Mouse (Mus musculus) intestine, postnatal 0 days (tissue): Measurements from ENCODE around the gene Parm1. TPM values are rescaled to one million over a fixed set of nuclear protein-coding genes. Genes with fewer than 3 reads are reported as not detected.

Source experiments
- ATAC-seq: fragments of 200-750 bp; cut with Nextera tagmentation; 2 replicates; pipeline ENCODE4 v1.8.0; 2017; ENCODE audit warnings: mild to moderate bottlenecking, moderate TSS enrichment, moderate library complexity
- H3K27ac ChIP-seq: fragments of 300-500 bp; sonication (generic); 2 replicates; pipeline ENCODE4 v1.5.1; 2014; ENCODE audit warnings: mild to moderate bottlenecking, low read depth, low read length, moderate library complexity
- H3K27me3 ChIP-seq: fragments of 300-500 bp; sonication (generic); replicated peaks from 2 replicates; pipeline ENCODE4 v1.6.1; 2014; ENCODE audit warnings: low read length, mixed read lengths; ENCODE audit not compliant: control insufficient read depth, insufficient read depth
- H3K36me3 ChIP-seq: fragments of 300-500 bp; sonication (generic); 2 replicates; pipeline ENCODE4 v1.6.1; 2014; ENCODE audit warnings: mild to moderate bottlenecking, moderate library complexity; ENCODE audit not compliant: control insufficient read depth, insufficient read depth
- H3K4me1 ChIP-seq: fragments of 300-500 bp; sonication (generic); replicated peaks from 2 replicates; pipeline ENCODE4 v1.6.1; 2014; ENCODE audit warnings: antibody characterized with exemption, low read length, mixed read lengths; ENCODE audit not compliant: control insufficient read depth, insufficient read depth
- H3K4me2 ChIP-seq: fragments of 300-500 bp; sonication (generic); replicated peaks from 2 replicates; pipeline ENCODE4 v1.6.1; 2014; ENCODE audit warnings: low read depth, mild to moderate bottlenecking, moderate library complexity
- H3K4me3 ChIP-seq: fragments of 300-500 bp; sonication (generic); 2 replicates; pipeline ENCODE4 v1.5.1; 2014; ENCODE audit warnings: low read depth, low read length
- H3K9ac ChIP-seq: fragments of 300-500 bp; sonication (generic); 2 replicates; pipeline ENCODE4 v1.6.1; 2014; ENCODE audit warnings: mild to moderate bottlenecking, low read depth, low read length
- H3K9me3 ChIP-seq: fragments of 300-500 bp; sonication (generic); 2 replicates; pipeline ENCODE4 v1.6.1; 2016; ENCODE audit warnings: mixed run types; ENCODE audit not compliant: control insufficient read depth
- CTCF ChIP-seq: sonication (generic); IDR thresholded peaks from 2 replicates; pipeline ENCODE4 v1.5.1; 2016; ENCODE audit warnings: low read depth, mild to moderate bottlenecking, control low read depth, antibody characterized with exemption, moderate library complexity
- WGBS: fragments of 180-500 bp; shearing (Covaris S2); extraction: QIAGEN DNeasy Blood & Tissue Kit; methylation state at CpG from one replicate; pipeline ENCODE4 v1.1.7; 2014; 5-methylcytosine and 5-hydroxymethylcytosine counted together
- polyA plus RNA-seq: library from polyadenylated mRNA; unstranded; fragments of >200 nt; fragmentation: Nextera tagmentation; extraction: Ambion mirVana; gene quantifications from 2 replicates; pipeline ENCODE4 v1.2.1, GENCODE M21; 2015

The Parm1 gene
- polyA plus RNA-seq, 1 experiment from 2014 or later: 11.7 TPM

DNA sequence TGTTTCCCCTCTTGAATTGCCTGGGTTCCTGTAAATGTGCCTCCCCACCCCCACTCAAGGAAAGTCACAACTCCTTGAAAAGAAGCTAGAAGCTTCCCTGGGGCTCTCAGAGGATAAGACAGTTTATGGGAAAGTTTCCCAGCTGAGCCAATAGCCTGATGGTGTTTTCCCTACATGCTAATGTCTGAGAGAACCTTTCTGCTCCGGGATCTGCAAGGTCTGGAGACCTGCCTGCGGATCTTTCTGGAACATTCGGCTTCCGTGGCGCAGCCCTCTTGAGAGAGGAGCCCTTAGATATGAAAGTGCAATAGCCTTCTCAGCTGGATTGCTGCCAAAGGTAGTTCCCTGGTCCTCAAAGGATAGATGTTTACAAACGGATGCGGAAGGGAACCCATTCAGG is 1.5 kb downstream of the Parm1 start:
- 3% methylated on average over 7 of the region's 7 CpGs for WGBS
- ATAC-seq: peak; percentile 55
- peak overlapping the region; percentile 91 for H3K4me2 ChIP-seq
- no peaks in the 10 kb centered on the region for H3K4me1 ChIP-seq
- no peak overlapping the region for H3K27ac ChIP-seq
- H3K27me3 ChIP-seq: no peaks in the 10 kb centered on the region
- H3K36me3 ChIP-seq: no peaks in the 10 kb centered on the region
- no peak for TF ChIP-seq CTCF
- H3K9ac ChIP-seq: no peak overlapping the region; the same call in 1 of the 2 replicates
- no peaks in the 10 kb centered on the region for H3K9me3 ChIP-seq
- H3K4me3 ChIP-seq: peak overlapping the region; percentile 55

DNA sequence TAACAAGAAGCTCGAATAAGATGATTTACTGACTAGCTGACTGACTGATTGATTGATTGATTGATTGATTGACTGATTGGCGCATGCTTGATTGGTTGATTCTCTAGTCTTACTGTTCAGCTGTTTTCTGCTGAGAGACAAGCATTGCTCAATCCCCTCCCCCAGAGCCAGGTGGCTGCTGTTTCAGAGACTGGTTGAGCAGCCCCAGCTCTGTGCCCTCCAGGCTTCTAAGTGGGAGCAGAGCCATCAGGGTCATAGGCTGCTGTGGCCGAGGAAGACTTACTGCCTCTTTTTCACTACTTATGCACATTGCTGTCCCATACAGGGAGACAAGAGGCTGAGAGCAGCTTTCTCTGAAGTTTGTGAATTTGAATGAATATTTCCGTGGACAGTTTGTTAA is 2.1 kb downstream of the Parm1 start:
- Histone ChIP-seq H3K4me2 (peak overlapping the region; percentile 91), H3K9me3 (no peaks in the 10 kb centered on the region), H3K36me3 (no peaks in the 10 kb centered on the region), H3K9ac (no peak overlapping the region), H3K4me1 (no peaks in the 10 kb centered on the region), H3K4me3 (0 out of 2 replicates have a peak overlapping the region, but pooled peaks have one; percentile 55), H3K27me3 (no peaks in the 10 kb centered on the region), H3K27ac (no peak overlapping the region)
- 37% methylated on average over 4 of the region's 4 CpGs for WGBS
- no peak for TF ChIP-seq CTCF
- no peak for ATAC-seq

DNA sequence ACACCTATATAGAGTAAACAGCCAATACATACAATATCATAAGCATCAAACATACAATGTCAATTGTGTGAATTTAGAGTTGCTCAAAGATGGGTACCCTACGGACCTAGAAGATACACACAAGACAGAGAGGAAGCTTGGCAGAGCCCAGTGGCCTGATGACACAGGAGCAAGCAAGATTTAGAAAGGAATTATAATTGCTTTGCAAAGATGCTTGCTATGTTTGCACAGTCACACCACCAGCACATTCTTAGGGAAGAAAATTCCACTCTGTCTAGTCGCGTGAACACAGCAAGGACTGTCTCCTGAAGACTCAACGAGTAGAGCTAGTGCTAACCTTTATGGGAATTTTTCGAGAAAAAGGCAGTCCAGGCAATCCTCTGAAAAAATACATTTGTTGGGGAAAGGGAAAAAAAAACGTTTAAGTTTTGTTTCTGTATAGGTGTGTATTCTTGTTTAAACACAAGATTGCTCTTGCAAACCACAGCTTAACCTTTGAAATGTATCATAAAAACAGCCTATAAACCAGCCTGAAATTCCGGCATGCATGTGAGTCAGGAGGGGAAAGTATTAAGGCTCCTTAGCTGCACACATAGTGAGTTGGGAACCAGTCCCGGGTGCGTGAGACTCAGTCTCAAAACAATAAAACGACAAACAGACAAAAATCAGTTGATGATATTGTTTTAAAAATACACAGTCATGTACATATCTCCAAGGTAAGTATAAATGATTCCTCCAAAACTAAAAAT is 15.5 kb downstream of the Parm1 start:
- 0 out of 2 replicates have a peak overlapping the region, but pooled peaks have one; percentile 30 for H3K4me2 ChIP-seq
- TF ChIP-seq CTCF: no peak
- 37% methylated on average over 10 of the region's 10 CpGs for WGBS
- H3K4me1 ChIP-seq: no peaks in the 10 kb centered on the region
- H3K4me3 ChIP-seq: no peak overlapping the region
- H3K27me3 ChIP-seq: no peaks in the 10 kb centered on the region
- no peak overlapping the region for H3K9ac ChIP-seq
- no peak overlapping the region for H3K27ac ChIP-seq
- peak; percentile 33; the same call in 1 of the 2 replicates for ATAC-seq
- H3K36me3 ChIP-seq: no peaks in the 10 kb centered on the region
- H3K9me3 ChIP-seq: no peaks in the 10 kb centered on the region

DNA sequence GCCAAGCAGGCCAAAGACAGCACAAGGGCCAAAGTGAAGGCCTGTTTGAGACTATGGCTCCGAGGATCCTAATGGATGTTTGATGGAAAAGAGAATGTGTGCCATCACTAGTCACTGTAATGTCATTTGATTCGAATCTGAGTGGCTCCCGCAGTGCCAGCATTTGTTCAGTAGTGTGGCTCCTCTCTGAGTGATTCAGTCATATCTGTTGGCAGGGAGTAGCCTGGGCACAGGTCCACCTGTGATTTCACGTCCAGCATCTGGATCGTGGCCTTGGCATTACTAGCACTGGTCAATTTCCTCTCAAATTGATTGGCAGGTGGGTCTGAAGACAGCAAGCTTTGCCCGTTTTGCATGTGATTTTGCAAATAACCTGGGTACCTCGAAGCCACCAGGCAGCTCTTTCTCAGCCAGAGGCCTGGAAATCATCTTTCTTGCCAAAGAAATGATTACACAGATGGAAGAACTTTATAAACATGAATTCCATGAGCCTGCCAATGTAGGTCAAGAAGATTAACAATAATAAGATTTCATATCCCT is 41.7 kb downstream of the Parm1 start:
- no peak for ATAC-seq
- 0 out of 2 replicates have a peak, but pooled peaks cover 6% of the 10 kb centered on the region for H3K4me1 ChIP-seq
- no peak overlapping the region for H3K4me2 ChIP-seq
- H3K27me3 ChIP-seq: no peaks in the 10 kb centered on the region
- H3K27ac ChIP-seq: no peak overlapping the region
- no peaks in the 10 kb centered on the region for H3K36me3 ChIP-seq
- H3K4me3 ChIP-seq: no peak overlapping the region
- no peak overlapping the region for H3K9ac ChIP-seq
- 84% methylated on average over 7 of the region's 7 CpGs for WGBS
- H3K9me3 ChIP-seq: no peaks in the 10 kb centered on the region
- TF ChIP-seq CTCF: no peak

DNA sequence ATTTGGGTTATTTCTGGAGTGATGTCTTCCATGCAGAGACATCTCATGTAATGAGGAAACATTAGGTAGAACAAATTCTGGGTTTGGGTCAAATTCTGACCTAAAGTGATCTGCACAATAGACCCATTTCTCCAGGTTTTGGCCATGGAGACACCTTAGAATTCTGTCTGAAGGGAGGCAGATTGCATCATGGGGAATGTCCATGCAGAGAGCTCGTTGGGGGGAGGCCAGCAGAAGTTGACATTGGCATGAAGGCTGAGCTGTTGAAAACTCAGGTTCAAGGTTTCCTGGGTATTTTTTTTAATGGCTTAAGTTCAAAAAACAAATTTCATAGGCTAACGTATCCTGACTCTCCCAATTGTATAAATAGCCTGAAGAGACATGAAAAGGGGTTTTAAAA is 42.3 kb downstream of the Parm1 start:
- Histone ChIP-seq H3K4me2 (no peak overlapping the region), H3K9me3 (no peaks in the 10 kb centered on the region), H3K27ac (no peak overlapping the region), H3K36me3 (no peaks in the 10 kb centered on the region), H3K27me3 (no peaks in the 10 kb centered on the region), H3K4me1 (0 out of 2 replicates have a peak, but pooled peaks cover 6% of the 10 kb centered on the region), H3K4me3 (no peak overlapping the region), H3K9ac (no peak overlapping the region)
- 55% methylated on average over 2 of the region's 2 CpGs for WGBS
- no peak for ATAC-seq
- no peak for TF ChIP-seq CTCF

DNA sequence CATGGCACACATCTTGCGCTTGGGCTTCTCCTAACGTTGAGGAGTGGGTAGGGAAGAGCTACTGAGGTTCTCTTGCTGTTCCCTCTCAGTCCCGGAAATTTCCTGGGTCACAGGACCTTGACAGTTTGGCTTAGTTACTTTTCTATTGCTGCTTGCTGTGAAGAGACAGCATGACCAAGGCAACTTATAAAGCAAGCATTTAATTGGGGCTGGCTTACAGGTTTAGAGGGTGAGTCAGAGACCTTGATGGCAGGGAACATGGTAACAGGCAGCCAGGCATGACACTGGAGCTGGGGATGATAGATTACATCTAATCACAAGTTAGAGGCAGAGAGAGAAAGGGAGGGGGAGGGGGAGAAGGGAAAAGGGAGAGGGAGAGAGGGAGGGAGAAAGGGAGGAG is 44.0 kb downstream of the Parm1 start:
- Histone ChIP-seq H3K9me3 (no peaks in the 10 kb centered on the region), H3K4me1 (0 out of 2 replicates have a peak, but pooled peaks cover 6% of the 10 kb centered on the region), H3K9ac (no peak overlapping the region), H3K36me3 (no peaks in the 10 kb centered on the region), H3K27ac (no peak overlapping the region), H3K4me3 (no peak overlapping the region), H3K27me3 (no peaks in the 10 kb centered on the region), H3K4me2 (no peak overlapping the region)
- no peak for TF ChIP-seq CTCF
- no peak for ATAC-seq
- 82% methylated on average over 3 of the region's 3 CpGs for WGBS
